Mouse (Mus musculus) adrenal gland, postnatal 4 days (tissue): Measurements from ENCODE around the gene Trmu. TPM values are rescaled to one million over a fixed set of nuclear protein-coding genes. Genes with fewer than 3 reads are reported as not detected.
A peak's percentile ranks its signal among the peaks of the same experiment; 100 is the strongest.

Experiments used
- DNase-seq, 2 experiments: peaks; one replicate each; pipeline ENCODE4 v3.0.0; 2021 to 2022; ENCODE audit warnings: low spot score in 2 of 2, mixed read lengths in 2 of 2
- total RNA-seq, 2 experiments: library from RNA; stranded (reverse); gene quantifications; 2 replicates each; pipeline ENCODE4 v1.2.3; 2021

Trmu gene
- total RNA-seq, 2 experiments from 2014 or later, result 50.2 to 51.1 TPM

GRCm38 (mm10) chr15:85893871-85894270 lies 14.8 kb downstream of the Trmu start:
- DNase-seq, result no peak

- peak; percentile 53 to 60 for DNase-seq
These were observed 17.2 kb downstream of the Trmu start for GRCm38 (mm10) chr15:85896284-85896683.

- DNase-seq, result no peak
These were observed 18.0 kb downstream of the Trmu start for GRCm38 (mm10) chr15:85897113-85897512.

- no peak for DNase-seq
These were observed 20.3 kb downstream of the Trmu start for GRCm38 (mm10) chr15:85899396-85899795.

GRCm38 (mm10) chr15:85900318-85900717 lies 21.2 kb downstream of the Trmu start:
- DNase-seq, result no peak

- DNase-seq, result no peak
These were observed 21.7 kb downstream of the Trmu start for GRCm38 (mm10) chr15:85900801-85901200.

- DNase-seq, result no peak
These were observed 23.4 kb downstream of the Trmu start for GRCm38 (mm10) chr15:85902505-85902904.

GRCm38 (mm10) chr15:85903826-85904225 lies 24.7 kb downstream of the Trmu start:
- no peak for DNase-seq

GRCm38 (mm10) chr15:85908660-85909491 lies 29.8 kb downstream of the Trmu start:
- no peak for DNase-seq

- DNase-seq, result no peak
These were observed 30.3 kb downstream of the Trmu start for GRCm38 (mm10) chr15:85909492-85909829.

- no peak for DNase-seq
These were observed 30.8 kb downstream of the Trmu start for GRCm38 (mm10) chr15:85909931-85910330.

- DNase-seq, result peak in 1 of 2 experiments; percentile 72
These were observed 34.5 kb downstream of the Trmu start for GRCm38 (mm10) chr15:85913605-85914004.

- DNase-seq, result no peak
These were observed 40.2 kb downstream of the Trmu start for GRCm38 (mm10) chr15:85919191-85919891.

- no peak for DNase-seq
These were observed 40.8 kb downstream of the Trmu start for GRCm38 (mm10) chr15:85919892-85920248.

- DNase-seq, result no peak
These were observed 42.7 kb downstream of the Trmu start for GRCm38 (mm10) chr15:85921855-85922254.

- DNase-seq, result no peak
These were observed 49.0 kb downstream of the Trmu start for GRCm38 (mm10) chr15:85928161-85928560.

- no peak for DNase-seq
These were observed 56.5 kb downstream of the Trmu start for GRCm38 (mm10) chr15:85935627-85936049.

Other genes with a start within 250 kb of the Trmu start
- gene Ppara, start 144.3 kb upstream of the Trmu start, total RNA-seq, result 10 to 100 TPM; 17.2 to 29.4 TPM
- 10 to 100 TPM; 22.3 TPM for gene Cdpf1, start 67.6 kb upstream of the Trmu start, total RNA-seq
- under 1 TPM; 0.45 to 0.48 TPM for gene Pkdrej, start 57.6 kb upstream of the Trmu start, total RNA-seq
- 10 to 100 TPM; 14.5 to 15.2 TPM for gene Ttc38, start 47.0 kb upstream of the Trmu start, total RNA-seq
- gene Gtse1, start 19.6 kb upstream of the Trmu start, total RNA-seq, result 10 to 100 TPM in 1 of 2 experiments, 1 to 10 TPM in 1; 8.9 to 10.1 TPM
- 10 to 100 TPM; 11.0 to 14.8 TPM for gene Celsr1, start 154.5 kb downstream of the Trmu start, total RNA-seq
- 10 to 100 TPM; 22.9 to 23.1 TPM for gene Gramd4, start 178.4 kb downstream of the Trmu start, total RNA-seq